Mouse (Mus musculus) brain, embryonic 14.5 days (tissue): ENCODE measurements around the gene Sumf1.

Source experiments
- CTCF ChIP-seq: fragments of 200-500 bp; IDR thresholded peaks from 2 replicates; pipeline ENCODE4 v1.5.1; 2012; ENCODE audit warnings: inconsistent platforms, mild to moderate bottlenecking, moderate library complexity, borderline replicate concordance; ENCODE audit not compliant: insufficient read depth, insufficient read length; ENCODE audit errors: extremely low read depth
- POLR2A ChIP-seq: fragments of 200-500 bp; IDR thresholded peaks from 2 replicates; pipeline ENCODE4 v1.6.1; 2012; ENCODE audit warnings: mild to moderate bottlenecking, inconsistent platforms, borderline replicate concordance; ENCODE audit not compliant: poor library complexity, insufficient read depth, insufficient read length, severe bottlenecking; ENCODE audit errors: extremely low read depth

DNA sequence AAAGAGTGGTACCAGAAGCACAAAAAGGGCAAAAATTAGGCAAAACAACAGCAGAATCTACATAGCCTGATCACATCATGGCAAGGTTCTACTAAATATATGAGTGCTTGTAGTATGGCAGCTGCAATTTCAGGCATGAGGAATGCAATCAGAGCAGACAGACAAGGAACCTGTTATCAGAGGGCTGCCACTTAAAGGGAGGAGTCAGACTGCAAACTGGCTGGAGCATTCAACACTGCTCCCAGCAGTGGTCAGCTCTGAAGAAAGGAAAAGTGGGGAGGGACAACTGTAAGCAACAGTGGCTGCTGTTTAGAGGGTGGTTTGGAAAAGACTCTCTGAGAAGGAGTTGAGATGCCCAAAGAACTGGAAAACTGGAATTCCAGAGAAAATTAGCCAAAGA lies 73.7 kb downstream of the Sumf1 start:
- TF ChIP-seq POLR2A (no peak), CTCF (no peak)
